Mouse (Mus musculus): ENCODE results near the gene Tex26.

DNA sequence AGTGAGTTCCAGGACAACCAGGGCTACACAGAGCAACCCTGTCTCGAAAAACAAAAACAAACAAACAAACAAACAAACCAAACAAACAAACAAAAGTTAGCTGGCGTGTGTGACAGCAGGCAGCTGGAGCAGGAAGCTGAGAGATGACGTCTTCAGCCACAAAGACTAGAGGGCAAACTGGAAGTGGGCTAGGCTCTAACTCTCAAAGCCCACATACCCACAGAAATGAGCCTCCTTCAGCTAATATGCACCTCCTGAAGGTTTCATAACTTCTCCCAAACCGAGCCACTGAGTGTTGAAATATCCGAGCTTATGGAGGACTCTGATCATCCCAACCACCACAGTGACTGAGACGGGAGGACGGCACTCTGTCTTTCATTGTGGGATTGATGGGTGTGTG is 7.0 kb downstream of the Tex26 start:
- TF ChIP-seq HCFC1 (IDR thresholded peaks at IDR 0.05; ENCODE audit: borderline replicate concordance, insufficient read depth, low read length) (no peak), MAFK (IDR thresholded peaks at IDR 0.05; ENCODE audit: insufficient read depth, low read depth, low read length) (no peak), CHD2 (IDR thresholded peaks at IDR 0.05; ENCODE audit: low read depth, low read length) (no peak)
